Mouse (Mus musculus) intestine, embryonic 14.5 days (tissue): ENCODE data around the gene Nelfe. TPM values are rescaled to one million over a fixed set of nuclear protein-coding genes. Genes with fewer than 3 reads are reported as not detected.
A peak's percentile ranks its signal among the peaks of the same experiment; 100 is the strongest.
"Not testable (repeated sequence)": the region's sequence is repeated elsewhere in the genome, so short reads cannot be mapped to it uniquely, and the experiment has no call there.

Experiments used
- ATAC-seq: fragments of 200-750 bp; cut with Nextera tagmentation; replicated peaks from 2 replicates; pipeline ENCODE4 v1.8.0; 2017; ENCODE audit warnings: low read depth, moderate number of reproducible peaks, moderate TSS enrichment, moderate library complexity; ENCODE audit not compliant: low FRiP score, low TSS enrichment
- DNase-seq: peaks from one replicate; pipeline ENCODE4 v3.0.0-alpha.2; 2018; ENCODE audit warnings: low spot score
- H3K27ac ChIP-seq: fragments of 300-500 bp; sonication (generic); 2 replicates; pipeline ENCODE4 v1.5.1; 2014; ENCODE audit warnings: low read depth, mild to moderate bottlenecking, control low read depth
- H3K27me3 ChIP-seq: fragments of 300-500 bp; sonication (generic); replicated peaks from 2 replicates; pipeline ENCODE4 v1.6.1; 2014; ENCODE audit warnings: low read length, control low read depth; ENCODE audit not compliant: control insufficient read depth, insufficient read depth
- H3K36me3 ChIP-seq: fragments of 300-500 bp; sonication (generic); 2 replicates; pipeline ENCODE4 v1.6.1; 2014; ENCODE audit warnings: low read length, control low read depth; ENCODE audit not compliant: control insufficient read depth, insufficient read depth
- H3K4me1 ChIP-seq: fragments of 300-500 bp; sonication (generic); replicated peaks from 2 replicates; pipeline ENCODE4 v1.6.1; 2014; ENCODE audit warnings: low read length, control low read depth, mixed read lengths; ENCODE audit not compliant: control insufficient read depth, insufficient read depth
- H3K4me2 ChIP-seq: fragments of 300-500 bp; sonication (generic); 2 replicates; pipeline ENCODE4 v1.6.1; 2014; ENCODE audit warnings: low read length
- H3K4me3 ChIP-seq: fragments of 300-500 bp; sonication (generic); 2 replicates; pipeline ENCODE4 v1.5.1; 2014; ENCODE audit warnings: low read depth, low read length, control low read depth, mixed read lengths
- H3K9ac ChIP-seq: fragments of 300-500 bp; sonication (generic); 2 replicates; pipeline ENCODE4 v1.6.1; 2014; ENCODE audit warnings: mild to moderate bottlenecking, low read length
- H3K9me3 ChIP-seq: fragments of 300-500 bp; sonication (generic); 2 replicates; pipeline ENCODE4 v1.6.1; 2016; ENCODE audit warnings: low read length, control low read depth; ENCODE audit not compliant: control insufficient read depth
- WGBS: fragments of 180-500 bp; shearing (Covaris S2); extraction: QIAGEN DNeasy Blood & Tissue Kit; methylation state at CpG from one replicate; pipeline ENCODE4 v1.1.7; 2014; 5-methylcytosine and 5-hydroxymethylcytosine counted together
- polyA plus RNA-seq: library from polyadenylated mRNA; unstranded; fragments of >200 nt; fragmentation: Nextera tagmentation; extraction: Ambion mirVana; gene quantifications from 2 replicates; pipeline ENCODE4 v1.2.1, GENCODE M21; 2014

Gene Nelfe
- polyA plus RNA-seq = 121 and 123 TPM in 2 replicates

DNA sequence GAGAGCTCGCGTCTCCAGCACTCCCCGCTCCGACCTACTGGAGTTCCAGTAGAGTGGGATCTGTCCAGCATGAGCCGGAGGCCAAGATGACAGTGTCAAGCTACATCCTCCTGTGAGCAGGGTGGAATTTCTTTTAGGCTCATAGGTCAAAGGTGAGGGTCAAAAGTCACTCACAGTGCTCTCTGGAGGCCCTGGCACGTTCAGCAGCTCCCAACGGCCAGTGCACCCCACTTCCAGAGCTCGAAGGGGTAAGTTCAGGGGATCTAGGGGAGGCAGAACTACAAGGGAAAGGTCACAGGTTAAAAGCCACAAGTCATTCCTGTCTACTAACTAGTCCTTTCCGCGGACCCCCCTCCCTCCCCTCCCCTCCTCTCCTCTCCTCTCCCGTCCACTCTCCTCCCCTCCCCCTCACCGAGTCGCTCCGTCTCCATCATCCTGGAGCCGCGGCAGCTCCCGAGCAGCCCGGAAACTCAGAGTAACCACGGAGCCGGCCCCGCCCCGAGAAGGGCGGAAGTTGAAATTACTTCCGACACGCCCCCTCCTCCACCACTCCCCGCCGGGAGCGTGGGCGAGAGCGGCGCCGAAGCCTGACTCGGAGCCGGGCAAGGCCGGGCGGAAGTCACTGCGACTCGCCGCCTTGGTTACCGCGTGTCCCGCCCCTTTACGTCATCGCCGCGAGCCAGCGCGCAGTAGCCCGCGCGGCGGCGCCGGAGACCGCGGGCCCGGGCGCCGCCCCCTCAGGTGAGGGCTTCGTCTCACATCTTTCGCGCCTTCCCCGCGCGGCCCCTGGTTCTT lies at the start of gene Nelfe, which contains the start of gene Skiv2l:
Nelfe (plus strand) TSS at position 670 of the 795 bp plus-strand sequence.
Skiv2l (minus strand) TSS at position 489 of the 795 bp plus-strand sequence.
- ATAC-seq = peak; percentile 97
- peak within 1 kb of the TSS; percentile 88 for H3K4me3 ChIP-seq
- H3K4me1 ChIP-seq = peaks cover 10% of the 10 kb centered on the region
- peak within 1 kb of the TSS; percentile 79 for H3K4me2 ChIP-seq
- peak; percentile 97 for DNase-seq
- WGBS = under 1% methylated on average over 65 of the region's 65 CpGs
- H3K36me3 ChIP-seq = peaks cover 64% of the 10 kb centered on the region
- no peaks in the 10 kb centered on the region for H3K9me3 ChIP-seq
- peak within 1 kb of the TSS; percentile 60 for H3K27ac ChIP-seq
- no peaks in the 10 kb centered on the region for H3K27me3 ChIP-seq
- peak within 1 kb of the TSS; percentile 73 for H3K9ac ChIP-seq

DNA sequence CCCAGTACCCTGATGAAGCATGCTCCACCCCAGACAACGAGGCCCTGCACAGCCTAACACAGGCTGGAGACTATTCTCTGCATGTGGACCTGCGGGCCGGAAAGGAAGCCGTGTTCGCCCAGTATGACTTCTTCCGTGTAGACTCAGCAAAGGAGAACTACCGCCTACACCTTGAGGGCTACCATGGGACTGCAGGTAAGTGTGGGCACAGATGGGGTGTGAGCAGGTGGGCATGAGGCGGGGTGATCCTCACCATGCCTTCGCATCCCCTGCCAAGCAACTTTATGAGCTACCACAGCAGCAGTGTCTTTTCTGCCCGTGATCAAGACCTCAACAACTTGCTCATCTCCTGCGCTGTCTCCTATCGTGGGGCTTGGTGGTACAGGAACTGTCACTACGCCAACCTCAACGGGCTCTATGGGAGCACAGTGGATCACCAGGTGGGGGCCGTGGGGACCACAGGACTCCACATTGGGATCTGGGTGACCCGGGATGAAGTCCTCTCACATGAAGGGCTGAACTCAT lies 49.3 kb upstream of the Nelfe start:
- H3K36me3 ChIP-seq, ATAC-seq, H3K4me1 ChIP-seq, H3K9ac ChIP-seq, H3K27me3 ChIP-seq, H3K4me3 ChIP-seq, H3K4me2 ChIP-seq, DNase-seq, H3K27ac ChIP-seq, H3K9me3 ChIP-seq: not testable (repeated sequence)
- 93% methylated on average over 16 of the region's 16 CpGs for WGBS

DNA sequence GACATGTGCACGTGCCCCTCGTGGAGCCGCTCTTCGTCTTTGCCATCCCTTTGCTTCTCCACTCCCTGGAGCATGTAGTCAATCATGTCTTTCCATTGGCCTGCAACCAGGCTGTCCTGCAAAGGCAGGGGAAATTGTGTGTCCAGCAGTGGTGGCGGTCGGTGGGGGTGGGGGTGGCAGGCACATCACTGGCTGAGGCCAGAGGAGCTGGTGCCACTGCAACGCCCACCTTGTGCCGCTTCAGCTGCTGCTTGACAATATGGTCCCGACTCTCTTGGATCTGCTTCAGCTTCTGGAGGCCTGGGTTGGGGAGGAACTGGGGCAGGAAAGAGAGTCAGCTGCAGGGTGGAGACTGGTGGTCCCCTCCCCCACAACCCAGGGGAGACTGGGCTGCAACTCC lies 47.4 kb upstream of the Nelfe start:
- not testable (repeated sequence) for ATAC-seq, H3K9ac ChIP-seq, H3K4me2 ChIP-seq, H3K36me3 ChIP-seq, H3K9me3 ChIP-seq, DNase-seq, H3K27me3 ChIP-seq, H3K27ac ChIP-seq, H3K4me3 ChIP-seq, H3K4me1 ChIP-seq
- 95% methylated on average over 8 of the region's 9 CpGs for WGBS

DNA sequence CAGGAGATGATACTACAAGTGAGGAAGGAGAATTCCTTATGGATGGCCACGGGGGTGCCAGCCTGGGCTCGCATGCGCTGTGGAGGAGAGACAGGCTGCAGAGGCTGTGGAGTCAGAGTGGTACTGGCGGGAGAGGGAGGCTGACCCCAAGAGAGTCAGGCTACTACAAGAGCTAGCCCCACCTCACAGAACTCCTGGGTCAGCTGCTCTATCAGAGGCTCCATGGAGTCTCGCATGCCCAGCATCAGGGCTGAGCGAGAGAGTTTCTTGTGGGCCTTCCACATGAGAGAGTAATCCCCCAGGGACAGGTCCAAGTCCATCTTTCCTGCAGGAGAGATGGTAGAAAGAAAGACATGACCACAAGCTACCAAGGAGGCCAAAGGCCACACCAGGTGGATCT lies 46.8 kb upstream of the Nelfe start:
- H3K9me3 ChIP-seq, H3K4me1 ChIP-seq, H3K27ac ChIP-seq, H3K9ac ChIP-seq, H3K36me3 ChIP-seq, H3K27me3 ChIP-seq, H3K4me3 ChIP-seq, DNase-seq, H3K4me2 ChIP-seq, ATAC-seq: not testable (repeated sequence)
- 91% methylated on average over 6 of the region's 6 CpGs for WGBS

DNA sequence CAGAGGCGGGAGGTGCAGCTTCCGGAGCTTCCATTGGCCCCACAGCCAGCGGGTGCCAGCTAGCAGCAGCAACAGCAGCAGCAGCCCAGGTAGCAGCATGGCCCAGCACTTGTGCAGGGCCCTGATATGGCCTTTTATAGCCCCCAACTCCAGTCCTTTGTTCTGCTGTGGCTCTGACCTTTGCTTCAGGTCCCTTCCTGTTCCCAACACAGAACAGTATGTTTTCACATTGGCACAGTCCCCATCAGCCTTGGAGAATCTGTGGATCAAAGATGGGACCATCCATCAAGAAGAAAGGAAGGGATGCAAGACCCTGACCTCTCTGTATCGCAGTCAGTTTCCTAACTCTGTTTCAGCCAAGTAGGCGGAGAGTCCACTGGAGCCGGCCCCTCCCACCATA lies 45.9 kb upstream of the Nelfe start, which contains the start of gene Cyp21a1:
Cyp21a1 (minus strand) TSS at position 261 of the 400 bp plus-strand sequence.
- WGBS = 88% methylated on average over 4 of the region's 6 CpGs
- not testable (repeated sequence) for ATAC-seq

DNA sequence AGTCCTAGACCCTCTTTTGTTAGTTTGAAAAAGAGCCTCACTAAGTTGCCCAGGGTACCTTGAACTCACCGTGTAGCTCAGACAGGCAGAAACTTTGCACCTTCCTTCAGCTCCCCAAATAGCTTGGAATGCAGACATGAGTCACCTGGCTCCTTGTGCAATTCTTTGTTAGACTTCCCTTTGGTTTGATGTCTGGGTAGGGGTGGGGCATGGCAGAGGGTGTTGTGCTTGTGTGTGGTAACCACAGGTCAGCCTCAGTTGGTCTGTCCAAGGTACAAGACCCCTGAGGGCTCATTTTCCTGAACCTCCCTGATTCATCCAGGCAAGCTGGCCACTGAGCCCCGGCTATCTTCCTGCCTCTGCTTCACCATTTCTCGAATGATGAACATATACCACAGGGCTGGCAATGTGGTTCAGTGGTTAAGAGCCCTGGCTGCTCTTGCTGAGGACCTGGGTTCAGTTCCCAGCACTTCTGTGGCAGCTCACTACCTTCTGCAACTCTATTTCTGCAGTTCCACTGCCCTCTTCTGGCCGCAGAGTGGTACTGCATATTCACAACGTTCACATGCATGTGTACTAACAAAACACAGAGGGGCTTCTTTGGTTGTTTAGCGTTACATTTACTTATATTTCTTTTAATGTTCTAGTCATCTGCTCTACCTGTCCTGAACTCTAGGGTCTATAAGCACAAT lies 45.2 kb upstream of the Nelfe start:
- no peaks in the 10 kb centered on the region for H3K4me1 ChIP-seq
- H3K4me2 ChIP-seq = no peak overlapping the region
- no peak overlapping the region for H3K9ac ChIP-seq
- no peak overlapping the region for H3K27ac ChIP-seq
- no peaks in the 10 kb centered on the region for H3K27me3 ChIP-seq
- no peak overlapping the region for H3K4me3 ChIP-seq
- DNase-seq (no peak), ATAC-seq (no peak)
- H3K36me3 ChIP-seq = no peaks in the 10 kb centered on the region
- 73% methylated on average over 6 of the region's 6 CpGs for WGBS
- no peaks in the 10 kb centered on the region for H3K9me3 ChIP-seq

More for the DNA sequence above, 45.9 kb upstream of the Nelfe start, which contains the start of gene Cyp21a1:
- H3K27me3 ChIP-seq, H3K9ac ChIP-seq, H3K9me3 ChIP-seq, H3K27ac ChIP-seq, H3K4me1 ChIP-seq, H3K36me3 ChIP-seq, DNase-seq, H3K4me3 ChIP-seq, H3K4me2 ChIP-seq: not testable (repeated sequence)

DNA sequence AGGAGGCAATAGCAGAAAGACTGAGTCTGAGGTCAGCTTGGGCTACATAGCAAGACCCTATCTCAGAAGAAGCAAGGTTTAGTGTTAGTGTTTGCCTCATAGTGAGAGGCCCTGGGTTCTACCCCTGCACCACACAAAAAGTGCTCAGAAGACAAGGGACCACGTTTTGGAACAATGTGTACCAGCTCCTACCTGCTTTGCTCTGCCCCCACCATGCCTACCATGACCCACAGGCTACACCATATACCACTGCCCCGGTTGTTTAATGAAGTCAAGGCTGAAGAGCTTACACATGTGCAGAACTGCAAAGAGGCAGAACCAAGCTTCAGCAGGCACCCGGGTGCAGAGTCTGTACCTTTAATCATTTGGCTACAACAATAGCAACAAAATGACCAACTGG lies 43.0 kb upstream of the Nelfe start:
- Histone ChIP-seq H3K9ac (no peak overlapping the region), H3K4me2 (no peak overlapping the region), H3K36me3 (no peaks in the 10 kb centered on the region), H3K27me3 (no peaks in the 10 kb centered on the region), H3K4me3 (no peak overlapping the region), H3K27ac (no peak overlapping the region), H3K4me1 (no peaks in the 10 kb centered on the region), H3K9me3 (no peaks in the 10 kb centered on the region)
- no peak for ATAC-seq
- 62% methylated on average over 3 of the region's 3 CpGs for WGBS
- no peak for DNase-seq

DNA sequence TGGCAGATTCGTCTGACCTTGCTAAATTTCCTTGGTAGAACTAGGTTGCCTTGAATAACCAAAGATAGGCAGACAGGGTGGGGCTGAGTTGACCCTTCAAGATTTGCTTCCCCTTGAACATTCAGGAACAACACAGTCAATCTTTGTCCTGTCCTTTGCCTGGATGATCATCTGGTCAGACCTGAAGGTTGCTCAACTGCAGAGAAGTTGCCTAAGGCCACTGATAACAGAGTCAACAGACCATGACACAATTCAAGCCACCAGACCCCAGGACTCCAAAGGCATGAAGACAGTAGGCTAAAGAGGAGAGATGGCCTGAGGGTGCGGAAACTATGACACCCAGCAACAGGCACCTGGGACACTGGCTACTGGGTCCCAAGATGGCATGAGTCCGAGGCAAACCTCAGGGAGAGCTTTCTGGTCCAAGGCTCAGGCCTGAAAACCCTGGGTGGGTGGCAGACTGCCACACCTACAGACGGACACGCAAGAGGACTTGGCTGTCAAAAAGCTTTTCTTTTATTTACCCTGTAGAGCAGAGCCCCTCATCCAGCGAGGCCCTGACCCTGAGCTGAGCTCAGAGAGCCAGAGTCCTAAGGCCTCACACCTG lies 41.5 kb upstream of the Nelfe start:
- H3K4me2 ChIP-seq = no peak overlapping the region
- H3K27me3 ChIP-seq = no peaks in the 10 kb centered on the region
- 84% methylated on average over 6 of the region's 6 CpGs for WGBS
- H3K4me1 ChIP-seq = no peaks in the 10 kb centered on the region
- ATAC-seq = no peak
- H3K9ac ChIP-seq = no peak overlapping the region
- H3K9me3 ChIP-seq = no peaks in the 10 kb centered on the region
- H3K27ac ChIP-seq = no peak overlapping the region
- no peak overlapping the region for H3K4me3 ChIP-seq
- DNase-seq = no peak
- no peaks in the 10 kb centered on the region for H3K36me3 ChIP-seq
